Mouse (Mus musculus): ENCODE data around the gene Mrpl14. TPM values are rescaled to one million over a fixed set of nuclear protein-coding genes. Genes with fewer than 3 reads are reported as not detected.
A peak's percentile ranks its signal among the peaks of the same experiment; 100 is the strongest.

Mrpl14 gene
- polyA plus RNA-seq, 1 experiment from 2014 or later: 129 TPM

GRCm38 (mm10) chr17:45689120-45689519, 3.0 kb downstream of the Mrpl14 start:
- Histone ChIP-seq H3K9ac (no peak overlapping the region), H3K27ac (ENCODE audit: poor library complexity, severe bottlenecking) (no peak overlapping the region)

GRCm38 (mm10) chr17:45690044-45690443, 3.9 kb downstream of the Mrpl14 start:
- H3K9me3 ChIP-seq (replicated peaks): no peaks in the 10 kb centered on the region
- H3K9ac ChIP-seq: no peak overlapping the region
- H3K27me3 ChIP-seq (replicated peaks): no peaks in the 10 kb centered on the region
- H3K4me2 ChIP-seq: no peak overlapping the region
- no peak overlapping the region for H3K4me3 ChIP-seq
- H3K36me3 ChIP-seq: no peaks in the 10 kb centered on the region
- ATAC-seq (ENCODE audit: insufficient number of reproducible peaks, low FRiP score): no peak
- peaks cover 46% of the 10 kb centered on the region for H3K4me1 ChIP-seq (replicated peaks)
- 84% methylated on average over 4 of the region's 4 CpGs for WGBS
- no peak overlapping the region for H3K27ac ChIP-seq (ENCODE audit: poor library complexity, severe bottlenecking)

More at GRCm38 (mm10) chr17:45689120-45689519, 3.0 kb downstream of the Mrpl14 start:
- no peaks in the 10 kb centered on the region for H3K27me3 ChIP-seq (replicated peaks)
- no peak for ATAC-seq (ENCODE audit: insufficient number of reproducible peaks, low FRiP score)
- no peaks in the 10 kb centered on the region for H3K36me3 ChIP-seq
- no peaks in the 10 kb centered on the region for H3K9me3 ChIP-seq (replicated peaks)
- H3K4me2 ChIP-seq: no peak overlapping the region
- H3K4me3 ChIP-seq: no peak overlapping the region
- WGBS: 71% methylated on average over 9 of the region's 9 CpGs
- H3K4me1 ChIP-seq (replicated peaks): peaks cover 46% of the 10 kb centered on the region

GRCm38 (mm10) chr17:45692159-45692558, 6.0 kb downstream of the Mrpl14 start:
- peaks cover 4% of the 10 kb centered on the region; the same call in 1 of the 2 replicates for H3K36me3 ChIP-seq
- no peaks in the 10 kb centered on the region for H3K27me3 ChIP-seq (replicated peaks)
- no peaks in the 10 kb centered on the region for H3K9me3 ChIP-seq (replicated peaks)
- H3K4me3 ChIP-seq: no peak overlapping the region
- ATAC-seq (ENCODE audit: insufficient number of reproducible peaks, low FRiP score): no peak
- 73% methylated on average over 5 of the region's 5 CpGs for WGBS
- H3K27ac ChIP-seq (ENCODE audit: poor library complexity, severe bottlenecking): no peak overlapping the region
- peaks cover 47% of the 10 kb centered on the region for H3K4me1 ChIP-seq (replicated peaks)
- H3K9ac ChIP-seq: no peak overlapping the region
- no peak overlapping the region for H3K4me2 ChIP-seq

- ATAC-seq (ENCODE audit: insufficient number of reproducible peaks, low FRiP score): no peak
- Histone ChIP-seq H3K36me3 (peaks cover 14% of the 10 kb centered on the region; the same call in 1 of the 2 replicates), H3K27me3 (replicated peaks) (no peaks in the 10 kb centered on the region), H3K9me3 (replicated peaks) (no peaks in the 10 kb centered on the region), H3K27ac (ENCODE audit: poor library complexity, severe bottlenecking) (no peak overlapping the region), H3K4me2 (peak overlapping the region; percentile 4; the same call in 1 of the 2 replicates), H3K4me1 (replicated peaks) (peaks cover 35% of the 10 kb centered on the region), H3K9ac (0 out of 2 replicates have a peak overlapping the region, but pooled peaks have one; percentile 24), H3K4me3 (no peak overlapping the region)
- 57% methylated on average over 18 of the region's 18 CpGs for WGBS
Measured at GRCm38 (mm10) chr17:45693812-45694565, 7.9 kb downstream of the Mrpl14 start.

- peak; percentile 52; the same call in 1 of the 2 replicates for ATAC-seq (ENCODE audit: insufficient number of reproducible peaks, low FRiP score)
- Histone ChIP-seq H3K9me3 (replicated peaks) (no peaks in the 10 kb centered on the region), H3K36me3 (peaks cover 17% of the 10 kb centered on the region; the same call in 1 of the 2 replicates), H3K27ac (ENCODE audit: poor library complexity, severe bottlenecking) (no peak overlapping the region), H3K9ac (no peak overlapping the region; the same call in 1 of the 2 replicates), H3K27me3 (replicated peaks) (no peaks in the 10 kb centered on the region), H3K4me3 (no peak overlapping the region), H3K4me2 (no peak overlapping the region), H3K4me1 (replicated peaks) (peaks cover 39% of the 10 kb centered on the region)
- WGBS: 59% methylated on average over 23 of the region's 23 CpGs
Measured at GRCm38 (mm10) chr17:45695227-45696120, 9.4 kb downstream of the Mrpl14 start.

- Histone ChIP-seq H3K4me3 (no peak overlapping the region), H3K27ac (ENCODE audit: poor library complexity, severe bottlenecking) (no peak overlapping the region), H3K4me2 (no peak overlapping the region), H3K36me3 (peaks cover 17% of the 10 kb centered on the region; the same call in 1 of the 2 replicates), H3K9me3 (replicated peaks) (no peaks in the 10 kb centered on the region), H3K27me3 (replicated peaks) (no peaks in the 10 kb centered on the region), H3K9ac (no peak overlapping the region), H3K4me1 (replicated peaks) (peaks cover 52% of the 10 kb centered on the region)
- no peak for ATAC-seq (ENCODE audit: insufficient number of reproducible peaks, low FRiP score)
- WGBS: 91% methylated on average over 9 of the region's 9 CpGs
Measured at GRCm38 (mm10) chr17:45696981-45697380, 10.9 kb downstream of the Mrpl14 start.

GRCm38 (mm10) chr17:45698368-45698767, 12.2 kb downstream of the Mrpl14 start:
- H3K27me3 ChIP-seq (replicated peaks): no peaks in the 10 kb centered on the region
- no peak overlapping the region for H3K9ac ChIP-seq
- H3K9me3 ChIP-seq (replicated peaks): no peaks in the 10 kb centered on the region
- WGBS: 81% methylated on average over 6 of the region's 6 CpGs
- no peak overlapping the region for H3K4me2 ChIP-seq
- H3K36me3 ChIP-seq: peaks cover 17% of the 10 kb centered on the region; the same call in 1 of the 2 replicates
- ATAC-seq (ENCODE audit: insufficient number of reproducible peaks, low FRiP score): no peak
- peaks cover 42% of the 10 kb centered on the region for H3K4me1 ChIP-seq (replicated peaks)
- no peak overlapping the region for H3K27ac ChIP-seq (ENCODE audit: poor library complexity, severe bottlenecking)
- no peak overlapping the region for H3K4me3 ChIP-seq

GRCm38 (mm10) chr17:45699039-45699740, 13.1 kb downstream of the Mrpl14 start:
- Histone ChIP-seq H3K27ac (ENCODE audit: poor library complexity, severe bottlenecking) (no peak overlapping the region), H3K9me3 (replicated peaks) (no peaks in the 10 kb centered on the region), H3K9ac (no peak overlapping the region), H3K4me3 (no peak overlapping the region), H3K4me2 (no peak overlapping the region), H3K27me3 (replicated peaks) (no peaks in the 10 kb centered on the region), H3K36me3 (peaks cover 17% of the 10 kb centered on the region; the same call in 1 of the 2 replicates), H3K4me1 (replicated peaks) (peaks cover 34% of the 10 kb centered on the region)
- no peak for ATAC-seq (ENCODE audit: insufficient number of reproducible peaks, low FRiP score)
- WGBS: 86% methylated on average over 3 of the region's 3 CpGs

- 46% methylated on average over 9 of the region's 16 CpGs for WGBS
- Histone ChIP-seq H3K27me3 (replicated peaks) (no peaks in the 10 kb centered on the region), H3K9ac (no peak overlapping the region), H3K4me3 (no peak overlapping the region), H3K4me1 (replicated peaks) (peaks cover 24% of the 10 kb centered on the region), H3K9me3 (replicated peaks) (no peaks in the 10 kb centered on the region), H3K4me2 (0 out of 2 replicates have a peak overlapping the region, but pooled peaks have one; percentile 35), H3K27ac (ENCODE audit: poor library complexity, severe bottlenecking) (peak overlapping the region; percentile 70), H3K36me3 (peaks cover 17% of the 10 kb centered on the region; the same call in 1 of the 2 replicates)
- peak; percentile 40; the same call in 1 of the 2 replicates for ATAC-seq (ENCODE audit: insufficient number of reproducible peaks, low FRiP score)
Measured at GRCm38 (mm10) chr17:45700496-45701235, 14.5 kb downstream of the Mrpl14 start.

- peaks cover 17% of the 10 kb centered on the region; the same call in 1 of the 2 replicates for H3K36me3 ChIP-seq
- H3K4me1 ChIP-seq (replicated peaks): peaks cover 22% of the 10 kb centered on the region
- H3K27me3 ChIP-seq (replicated peaks): no peaks in the 10 kb centered on the region
- H3K4me2 ChIP-seq: no peak overlapping the region
- 0 out of 2 replicates have a peak overlapping the region, but pooled peaks have one; percentile 33 for H3K9ac ChIP-seq
- H3K9me3 ChIP-seq (replicated peaks): no peaks in the 10 kb centered on the region
- whole genome bisulfite sequencing: 60% methylated on average over 9 of the region's 9 CpGs
- no peak overlapping the region for H3K4me3 ChIP-seq
- ATAC-seq (ENCODE audit: insufficient number of reproducible peaks, low FRiP score): no peak
- H3K27ac ChIP-seq (ENCODE audit: poor library complexity, severe bottlenecking): peak overlapping the region; percentile 70
Measured at GRCm38 (mm10) chr17:45701236-45701591, 15.1 kb downstream of the Mrpl14 start.
